Mouse (Mus musculus) adrenal gland, adult (tissue): ENCODE results near the gene Bsn.

Experiments
- DNase-seq, 2 experiments: peaks; one replicate each; pipeline ENCODE4 v3.0.0; 2022 to 2023; ENCODE audit warnings: low spot score in 1 of 2; ENCODE audit not compliant: inconsistent age in 2 of 2

The Bsn gene

DNA sequence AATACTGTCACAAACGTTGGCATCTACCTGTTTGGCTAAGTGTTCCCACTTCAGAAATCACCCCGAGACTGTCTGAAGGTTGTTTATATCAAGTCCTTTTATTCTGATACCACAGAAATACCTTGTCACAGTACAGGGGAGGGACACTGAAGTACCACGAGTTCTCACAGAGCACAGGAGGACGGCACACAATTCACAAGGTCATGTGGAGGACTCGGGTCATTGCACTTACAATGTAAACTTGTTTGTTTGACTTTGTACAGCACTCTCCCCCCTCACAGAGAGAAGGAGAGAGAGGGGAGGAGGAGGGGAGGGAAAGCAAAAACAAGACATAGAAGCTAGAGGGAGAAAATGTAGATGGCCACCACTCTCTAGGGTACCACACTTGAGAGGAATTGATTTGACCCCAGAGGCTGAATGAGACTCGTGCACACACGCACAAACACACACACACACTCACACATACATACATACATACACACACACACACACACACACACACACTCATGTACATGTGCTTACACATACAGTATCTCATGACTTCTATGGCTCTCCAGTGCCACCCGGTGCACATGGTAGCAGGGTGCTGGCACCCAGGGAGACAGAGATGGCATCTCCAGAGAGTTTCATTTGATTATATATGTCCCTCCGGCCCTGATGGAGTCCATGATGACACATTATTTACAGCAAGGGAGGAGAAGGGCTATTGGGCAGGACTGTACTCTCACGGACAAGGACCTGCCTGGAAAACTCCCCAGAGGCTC lies 94.1 kb downstream of the Bsn start:
- DNase-seq = no peak

DNA sequence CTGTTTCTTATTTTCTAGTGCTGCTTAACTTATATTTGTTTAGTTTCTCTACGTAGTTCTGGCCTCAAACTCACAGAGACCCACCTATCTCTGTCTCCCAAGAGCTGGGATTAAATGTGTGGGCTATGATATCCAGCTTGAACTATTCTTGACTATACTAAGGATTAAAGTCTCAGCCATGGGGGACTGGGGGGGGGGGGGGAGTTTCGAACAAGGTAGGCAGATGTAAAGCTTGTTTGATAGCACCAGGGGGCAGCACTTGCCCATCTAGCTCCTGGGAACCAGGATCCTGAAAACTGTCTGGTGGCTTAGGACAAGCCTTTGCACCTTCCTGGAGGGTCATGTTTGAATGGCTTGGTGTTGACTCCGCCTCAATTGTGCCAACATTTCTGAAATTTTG lies 94.7 kb downstream of the Bsn start:
- DNase-seq = peak; percentile 63 to 85

DNA sequence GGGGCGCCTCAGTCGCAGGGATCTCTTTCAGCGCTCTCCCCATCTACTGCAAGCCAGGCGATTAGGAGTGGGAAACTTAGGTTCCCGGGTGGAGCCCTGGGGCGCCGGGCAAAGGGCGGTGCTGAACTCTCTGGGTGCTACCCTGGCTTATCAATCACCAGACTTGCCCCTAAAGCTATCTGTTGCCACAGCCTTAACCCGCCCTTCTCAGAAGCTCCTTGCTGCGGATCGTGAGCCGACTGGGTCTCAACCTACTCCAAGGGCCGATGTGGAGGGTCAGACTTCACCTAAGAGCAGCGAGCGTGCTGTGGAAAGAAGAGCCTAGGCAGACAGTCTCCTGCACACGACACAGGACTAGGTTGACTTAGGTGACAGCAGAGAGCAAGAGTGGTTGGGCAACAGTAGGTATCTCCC lies 95.2 kb downstream of the Bsn start:
- DNase-seq = peak; percentile 61 to 79

DNA sequence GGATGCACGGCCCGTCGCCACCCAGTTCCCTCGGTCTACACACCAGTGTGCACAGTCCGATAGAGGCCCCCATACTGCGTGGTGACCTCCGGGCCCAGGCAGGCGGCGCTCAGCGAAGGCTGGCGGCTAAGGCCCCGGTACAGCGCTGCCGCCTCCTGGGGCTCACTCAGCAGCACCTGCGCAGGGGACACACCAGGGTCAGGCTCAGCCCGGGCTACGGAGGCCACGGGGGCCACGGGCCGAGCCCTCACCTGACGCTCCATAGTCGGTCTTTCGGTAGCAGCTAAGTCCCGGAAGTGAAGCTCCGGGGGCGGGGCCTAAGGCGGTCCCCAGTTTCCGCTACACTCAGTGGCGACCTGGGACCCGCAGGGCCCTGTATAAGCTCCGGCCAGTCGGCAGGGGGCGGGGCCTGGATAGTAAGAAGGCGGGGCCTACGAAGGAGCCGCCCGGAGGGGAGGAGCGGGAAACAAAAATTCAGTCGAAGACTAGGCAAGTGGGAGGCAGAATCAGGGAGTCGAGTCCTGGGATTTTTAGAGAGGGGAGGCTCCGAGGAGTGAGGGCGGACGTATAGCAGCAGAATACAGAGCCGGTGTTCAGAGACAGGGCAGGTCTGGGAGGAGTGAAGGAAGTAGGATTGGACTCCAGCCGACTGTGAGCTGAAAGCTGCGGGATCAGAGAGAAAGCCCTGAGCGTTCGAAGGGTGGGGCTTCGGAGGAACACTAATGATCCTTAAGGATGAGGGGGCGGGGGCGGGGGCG lies 95.8 kb downstream of the Bsn start, which contains the start of gene Apeh:
Apeh (minus strand) TSS at position 423 of the 758 bp plus-strand sequence.
- peak; percentile 97 to 99 for DNase-seq

DNA sequence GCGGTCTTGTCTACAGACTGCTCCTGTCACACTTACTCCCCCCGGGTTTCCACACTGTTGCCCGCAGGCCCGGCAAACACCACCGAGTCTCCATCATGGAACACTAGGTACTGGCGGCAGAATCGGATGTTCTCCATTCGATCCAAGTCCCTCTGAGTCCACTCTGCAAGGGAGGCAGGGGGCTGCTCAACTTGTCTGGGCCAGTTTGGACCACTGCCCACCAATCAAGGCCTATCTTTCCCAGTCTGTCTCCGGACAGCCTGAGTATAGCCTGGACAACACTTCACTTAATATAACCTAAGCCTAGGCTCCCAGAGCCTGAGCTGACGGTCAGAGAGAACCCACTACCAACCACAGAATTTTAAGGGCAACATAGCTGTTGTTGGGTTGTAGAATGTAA lies 96.6 kb downstream of the Bsn start:
- DNase-seq = peak; percentile 28 to 58

DNA sequence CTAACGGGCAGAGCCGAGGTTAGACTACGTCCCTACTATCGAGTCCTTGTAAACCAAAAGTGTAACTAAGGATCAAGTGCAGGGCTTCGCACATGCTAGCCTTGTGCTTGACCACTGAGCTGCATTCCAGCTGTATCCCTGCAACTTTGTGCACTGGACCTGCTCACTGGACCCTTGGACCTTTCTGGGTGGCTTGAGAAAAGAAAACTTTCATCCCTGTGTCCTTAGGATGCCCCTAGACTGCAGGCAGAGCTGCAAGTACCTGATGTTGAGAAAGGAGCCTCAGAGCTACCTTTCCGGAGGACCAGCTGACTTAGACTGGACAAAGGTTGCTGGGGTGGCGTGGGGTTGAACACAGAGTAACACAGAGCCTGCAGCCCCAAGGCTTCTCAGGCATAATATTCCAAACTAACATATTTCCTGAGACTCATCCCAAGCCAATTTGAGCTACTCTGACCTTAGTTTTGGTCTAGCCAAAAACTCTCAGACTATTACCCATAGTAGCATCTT lies 99.5 kb downstream of the Bsn start:
- no peak for DNase-seq

DNA sequence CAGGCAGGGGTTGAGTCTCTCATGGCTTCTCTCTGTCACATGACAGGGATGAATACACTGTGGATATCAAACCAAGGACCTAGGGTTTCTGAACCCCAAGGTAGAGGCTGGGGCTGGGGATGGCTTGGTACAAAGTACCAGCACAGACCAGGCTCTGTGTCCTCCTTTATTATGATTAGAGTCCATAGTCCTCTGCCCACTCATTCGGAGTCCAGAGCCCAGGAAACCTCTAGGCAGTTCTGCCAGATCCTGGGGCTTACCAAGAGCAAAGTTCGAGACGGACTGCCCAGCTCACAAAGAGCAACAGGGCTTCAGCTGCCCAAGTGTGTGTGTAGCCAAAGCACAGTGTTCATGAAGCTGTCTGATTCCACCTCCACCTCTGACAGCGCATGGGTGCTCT lies 104.9 kb downstream of the Bsn start:
- DNase-seq = no peak

DNA sequence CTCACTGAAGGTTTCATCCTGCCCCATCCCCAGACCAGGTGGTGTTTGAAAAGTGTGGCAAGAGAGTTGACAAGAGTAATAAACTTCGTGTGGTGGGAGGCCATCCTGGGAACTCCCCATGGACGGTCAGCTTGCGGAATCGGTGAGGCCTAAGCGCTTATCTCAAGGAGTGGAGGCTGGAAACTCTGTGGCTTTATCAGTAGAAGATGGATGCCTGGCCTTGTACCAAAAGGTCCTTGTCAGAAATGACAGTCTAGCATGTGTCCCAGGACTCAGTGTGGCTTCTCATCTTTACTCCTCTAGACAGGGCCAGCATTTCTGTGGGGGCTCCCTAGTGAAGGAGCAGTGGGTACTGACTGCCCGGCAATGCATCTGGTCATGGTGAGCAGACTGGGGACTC lies 106.6 kb downstream of the Bsn start:
- peak in 1 of 2 experiments; percentile 57 for DNase-seq

DNA sequence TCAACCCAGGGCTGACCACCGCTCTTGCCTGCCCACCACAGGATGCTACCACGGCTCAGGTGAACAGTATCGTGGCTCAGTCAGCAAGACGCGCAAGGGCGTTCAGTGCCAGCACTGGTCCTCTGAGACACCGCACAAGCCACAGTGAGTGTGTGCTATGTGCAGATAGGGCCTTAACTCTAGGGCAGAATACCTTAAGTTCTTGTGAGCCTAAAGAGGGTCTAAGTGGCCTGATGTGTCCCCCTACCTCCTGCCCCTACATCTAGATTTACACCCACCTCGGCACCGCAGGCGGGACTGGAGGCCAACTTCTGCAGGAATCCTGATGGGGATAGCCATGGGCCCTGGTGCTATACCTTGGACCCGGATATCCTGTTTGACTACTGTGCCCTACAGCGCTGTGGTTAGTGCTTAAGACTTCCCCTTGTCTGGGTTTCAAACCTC lies 107.2 kb downstream of the Bsn start, which contains the start of gene Rnf123:
Rnf123 (minus strand) TSS at position 359 of the 444 bp plus-strand sequence.
- no peak for DNase-seq

DNA sequence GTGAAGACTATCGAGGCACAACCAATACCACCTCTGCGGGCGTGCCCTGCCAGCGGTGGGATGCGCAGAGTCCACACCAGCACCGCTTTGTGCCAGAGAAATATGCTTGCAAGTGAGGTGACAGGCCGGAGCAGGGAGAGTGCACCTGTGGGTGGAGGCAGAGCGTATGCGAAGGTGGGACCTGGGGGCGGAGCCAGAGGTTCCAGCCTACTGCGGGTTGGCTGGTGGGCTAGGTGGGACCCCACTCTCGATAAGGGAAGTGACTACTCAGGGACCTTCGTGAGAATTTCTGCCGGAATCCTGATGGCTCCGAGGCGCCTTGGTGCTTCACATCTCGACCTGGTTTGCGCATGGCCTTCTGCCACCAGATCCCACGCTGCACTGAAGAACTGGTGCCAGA lies 107.6 kb downstream of the Bsn start:
- DNase-seq = no peak

DNA sequence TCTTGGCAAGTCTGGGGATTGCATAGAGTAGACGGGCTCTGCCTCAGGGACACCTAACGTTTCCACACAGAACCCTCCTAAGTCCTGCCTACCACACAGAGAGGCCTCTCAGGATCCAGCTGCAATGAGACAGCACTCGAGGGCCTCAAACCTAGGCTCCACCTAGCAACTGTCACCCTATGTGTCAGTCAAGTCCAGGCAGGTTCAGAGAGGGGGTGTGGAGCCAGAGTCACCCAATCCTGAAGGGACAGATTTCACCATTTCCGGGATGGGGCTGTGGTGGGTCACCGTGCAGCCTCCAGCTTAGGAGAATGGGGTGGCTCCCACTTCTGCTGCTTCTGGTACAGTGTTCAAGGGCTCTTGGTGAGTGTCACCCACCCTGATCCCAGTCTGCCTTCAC lies 110.0 kb downstream of the Bsn start, which contains the start of gene Mst1:
Mst1 (plus strand) TSS at position 269 of the 400 bp plus-strand sequence.
- no peak for DNase-seq

DNA sequence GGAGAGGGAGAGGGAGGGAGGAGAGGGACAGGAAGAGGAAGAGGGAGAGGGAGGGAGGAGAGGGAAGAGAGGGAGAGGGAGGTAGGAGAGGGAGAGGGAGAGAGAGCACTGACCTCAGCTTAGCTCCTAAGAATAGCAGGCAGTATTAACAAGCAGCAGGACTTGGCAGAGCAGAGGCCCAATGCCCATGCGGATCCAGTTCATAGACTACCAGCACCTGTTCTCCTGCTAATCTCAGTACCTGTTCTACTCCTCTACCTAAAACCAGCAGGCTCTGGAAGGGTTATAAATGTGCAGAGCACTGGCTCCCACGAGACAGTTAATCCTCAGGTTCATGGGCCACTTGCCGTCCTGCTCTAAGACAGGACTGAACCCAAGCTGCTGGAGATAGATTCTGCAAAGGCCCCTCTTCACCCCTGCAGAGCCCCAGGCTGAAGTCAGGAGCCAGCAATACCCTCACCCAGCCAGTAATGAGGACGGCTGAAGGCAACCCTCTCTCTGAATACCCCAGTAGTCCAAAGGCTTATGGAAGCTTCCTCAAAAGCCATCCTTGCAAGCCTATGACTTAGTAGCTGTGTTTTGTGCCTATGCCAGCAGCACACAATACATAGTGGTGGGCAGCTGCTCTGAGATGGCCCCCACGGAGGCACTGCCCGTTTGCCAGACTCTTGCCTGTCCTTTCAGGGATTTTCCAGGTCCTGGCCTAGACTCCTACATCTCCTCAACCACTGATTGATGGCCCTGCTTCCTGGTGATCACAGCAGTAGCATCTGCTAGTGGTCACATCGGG lies 116.8 kb downstream of the Bsn start:
- no peak for DNase-seq

DNA sequence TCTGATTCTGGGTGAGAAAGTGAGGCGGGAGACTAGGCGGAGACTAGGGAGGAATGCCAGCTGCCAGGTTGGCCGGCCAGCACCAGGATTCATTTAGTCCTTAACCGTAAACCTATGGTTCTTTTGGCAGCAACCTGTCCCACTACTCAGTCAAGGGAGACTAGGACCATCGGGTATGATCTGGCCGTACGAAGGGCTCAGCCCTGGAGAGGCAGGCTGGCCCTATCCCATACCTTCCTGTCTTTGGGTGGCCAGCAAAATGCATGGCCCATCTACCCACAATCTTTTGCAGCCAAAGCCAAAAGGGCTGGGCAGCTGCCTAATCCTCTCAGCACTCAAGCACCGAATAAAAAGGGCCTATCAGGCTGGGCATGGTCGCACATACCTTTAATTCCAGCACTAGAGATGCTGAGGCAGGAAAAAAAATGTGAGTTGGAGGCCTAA lies 117.7 kb downstream of the Bsn start:
- DNase-seq = no peak

DNA sequence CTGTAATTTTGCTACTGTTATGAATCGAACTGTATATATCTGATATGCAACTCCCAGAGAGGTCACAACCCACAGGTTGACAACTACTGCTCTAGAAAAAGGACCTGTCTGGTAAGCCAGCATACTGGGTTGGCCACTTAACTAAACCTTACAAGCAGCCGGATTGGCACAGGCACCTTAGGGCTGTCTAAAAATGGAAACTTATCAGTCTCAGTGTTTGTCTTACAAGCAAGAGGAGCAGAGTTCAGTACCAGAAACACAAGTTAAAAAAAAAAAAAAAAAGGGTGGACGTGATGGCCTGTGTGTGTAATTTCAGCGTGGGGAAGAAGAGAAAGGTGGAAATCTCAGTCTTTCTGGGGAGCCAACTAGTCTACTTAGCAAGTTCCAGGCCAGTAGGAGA lies 118.4 kb downstream of the Bsn start:
- DNase-seq = no peak

DNA sequence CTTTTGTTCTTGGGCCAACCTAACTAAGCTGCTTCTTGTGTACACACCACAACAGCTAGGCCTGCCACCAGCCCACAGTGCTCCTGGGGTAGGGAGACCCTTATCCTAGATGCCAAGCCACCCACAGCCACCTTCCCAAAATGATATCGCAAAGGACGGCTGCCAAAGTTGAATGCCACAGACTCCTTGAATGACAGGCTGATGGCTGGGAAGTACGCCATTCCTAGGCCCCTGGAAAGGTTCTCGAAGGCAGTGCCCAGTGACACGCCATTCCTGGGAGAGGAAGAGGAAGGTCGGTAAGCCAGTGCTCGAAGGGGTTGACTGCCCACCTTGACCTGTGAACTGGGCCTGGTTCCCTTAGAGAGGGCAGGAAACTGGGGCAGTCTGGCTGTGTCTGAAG lies 120.7 kb downstream of the Bsn start:
- no peak for DNase-seq

DNA sequence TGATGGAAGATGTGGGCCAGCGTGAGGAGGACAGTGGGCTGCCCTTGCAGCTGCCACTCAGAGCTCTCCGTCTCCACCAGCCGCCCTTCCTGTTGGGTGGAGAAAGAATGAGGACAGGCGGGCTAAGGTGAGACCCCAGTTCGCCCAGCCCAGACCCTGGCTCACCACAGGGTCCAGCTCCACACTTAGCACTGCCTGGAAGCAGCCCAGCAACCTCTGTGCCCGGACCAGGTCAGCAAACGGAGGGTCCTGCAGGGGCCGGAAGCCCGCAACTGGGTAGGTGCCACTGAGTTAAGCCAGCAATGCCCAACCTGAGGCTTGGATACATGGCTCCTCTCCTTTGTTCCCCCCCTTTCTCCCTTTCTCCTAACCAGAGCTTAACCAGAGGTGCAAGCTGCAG lies 121.2 kb downstream of the Bsn start:
- no peak for DNase-seq

DNA sequence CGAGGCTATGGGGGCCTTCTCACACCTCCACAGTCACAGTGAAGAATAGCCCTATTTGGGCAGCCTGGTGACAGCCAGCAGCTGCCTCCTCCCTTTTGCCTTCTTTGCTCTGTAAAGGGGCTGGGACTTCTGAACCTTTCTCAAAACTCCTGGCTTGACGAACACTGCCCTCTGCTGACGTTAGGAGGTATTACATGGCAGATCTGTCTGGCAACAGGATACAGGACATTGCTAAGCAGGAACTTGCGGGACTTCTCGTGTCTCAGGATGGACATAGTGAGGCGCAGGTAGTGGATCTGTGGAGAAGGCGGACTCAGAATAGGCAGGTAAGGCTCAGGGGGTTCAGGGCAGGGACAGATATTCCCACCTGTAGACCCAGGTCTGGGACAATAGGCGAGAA lies 122.3 kb downstream of the Bsn start:
- peak; percentile 82 to 94 for DNase-seq

DNA sequence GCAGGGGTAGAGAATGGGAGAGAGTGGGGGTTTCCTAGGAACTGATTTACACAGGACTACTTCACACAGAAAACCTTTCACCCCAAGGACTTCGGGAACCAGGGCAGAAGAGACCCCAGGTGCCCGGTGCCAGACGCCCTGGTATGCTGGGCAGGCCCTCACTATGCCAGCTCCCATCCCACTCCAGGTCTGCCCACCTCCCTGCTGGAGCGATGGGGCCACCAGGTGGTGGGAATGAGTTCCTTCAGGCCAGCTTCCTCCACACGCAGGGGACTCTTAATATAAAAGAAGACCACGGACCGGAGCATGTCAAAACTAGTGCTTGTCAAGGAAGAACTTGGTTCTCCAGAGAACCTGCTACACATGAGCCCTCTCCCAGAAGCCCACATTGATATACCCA lies 123.0 kb downstream of the Bsn start:
- DNase-seq = no peak

DNA sequence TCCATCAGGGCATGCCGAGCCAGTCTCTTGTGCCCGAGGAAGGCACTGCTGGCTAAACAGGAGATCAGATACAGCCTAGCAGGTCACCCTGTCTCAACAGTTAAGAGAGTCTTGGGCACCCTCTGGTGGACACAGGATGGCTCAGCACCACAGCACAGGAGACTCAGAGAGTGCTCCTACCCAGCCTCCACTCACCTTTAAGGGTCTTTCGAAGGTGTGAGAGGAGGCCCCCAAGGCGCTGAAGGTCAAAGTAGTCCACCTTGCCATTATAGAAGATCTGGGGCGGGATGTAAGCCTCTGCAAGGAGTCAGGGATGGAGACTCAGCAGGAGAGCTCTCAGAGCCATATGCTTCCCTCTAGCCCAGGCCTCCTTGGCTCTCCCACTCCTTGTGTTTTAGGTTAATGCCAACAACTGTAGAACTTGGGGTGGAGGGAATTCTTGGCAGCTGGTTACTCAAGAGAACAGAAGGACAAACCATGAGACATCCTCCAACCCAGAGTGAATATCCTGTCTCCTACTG lies 124.6 kb downstream of the Bsn start:
- peak; percentile 75 to 90 for DNase-seq

DNA sequence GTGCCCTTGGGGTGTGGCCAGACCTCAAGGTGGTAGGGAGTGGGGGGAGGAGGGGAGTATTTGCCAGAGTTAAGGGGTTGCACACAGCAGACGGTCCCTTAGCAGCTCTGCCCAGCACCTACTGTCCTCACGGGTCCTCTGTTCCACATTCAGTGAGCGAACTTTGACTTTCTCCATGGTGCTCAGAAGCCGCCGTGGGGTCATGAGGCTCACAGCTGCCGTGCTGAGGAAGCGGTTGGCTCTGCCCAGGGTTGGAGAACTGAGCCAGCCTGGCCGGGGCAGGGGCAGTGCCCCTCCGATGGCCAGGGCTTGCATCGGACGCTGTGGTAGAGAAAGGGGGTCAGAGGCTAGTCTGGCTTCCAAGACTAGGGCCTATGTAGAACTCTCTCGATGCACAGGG lies 126.8 kb downstream of the Bsn start:
- DNase-seq = no peak

DNA sequence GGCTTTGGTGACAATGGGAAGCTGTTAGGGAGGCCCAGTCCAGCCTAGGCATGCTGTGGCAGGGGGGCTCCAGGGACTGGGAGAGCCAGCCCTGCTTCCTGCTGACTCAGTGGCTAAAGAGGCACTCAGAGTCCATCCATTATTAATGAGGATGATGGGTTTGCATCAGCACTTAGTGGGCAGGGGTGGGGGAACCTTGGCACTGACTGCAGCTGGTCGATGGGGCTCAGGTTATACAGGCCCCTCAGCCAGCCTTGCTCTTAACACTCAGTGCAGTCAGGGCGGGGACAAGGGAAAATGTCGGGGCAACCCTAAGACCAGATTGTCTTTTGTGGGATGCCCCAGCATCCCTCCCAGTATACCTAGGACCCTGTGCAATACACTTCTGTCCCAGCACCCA lies 128.0 kb downstream of the Bsn start:
- DNase-seq = peak in 1 of 2 experiments; percentile 9
